Mouse (Mus musculus) layer of hippocampus, adult 2 months (tissue): ENCODE measurements around the gene Ovgp1. TPM values are rescaled to one million over a fixed set of nuclear protein-coding genes. Genes with fewer than 3 reads are reported as not detected.

ENCODE experiments used
- DNase-seq, 2 experiments: peaks; one replicate each; pipeline ENCODE4 v3.0.0; 2022; ENCODE audit warnings: low spot score in 2 of 2
- H3K27ac ChIP-seq: fragments of 200-600 bp; 2 replicates; pipeline ENCODE4 v1.8.1; 2022
- H3K4me3 ChIP-seq: fragments of 200-600 bp; 2 replicates; pipeline ENCODE4 v1.8.1; 2022; ENCODE audit warnings: mild to moderate bottlenecking
- CTCF ChIP-seq: fragments of 200-600 bp; conservative IDR thresholded peaks from 2 replicates; pipeline ENCODE4 v1.8.1; 2022; ENCODE audit warnings: antibody characterized with exemption, mild to moderate bottlenecking, moderate library complexity
- long read RNA-seq, 2 experiments: library from polyadenylated mRNA; stranded (forward); transcript quantifications; one replicate each; pipeline ENCODE4 v2.0.0; 2021; ENCODE audit warnings: borderline mapping rate in 2 of 2
- total RNA-seq, 2 experiments: library from RNA; stranded (reverse); gene quantifications; 2 replicates each; pipeline ENCODE4 v1.2.3; 2021

The Ovgp1 gene
- total RNA-seq: 1 to 10 TPM; 2.4 to 3.7 TPM
- long read RNA-seq, experiment 1, partial matches to known transcripts: 2 of 5 reads
- long read RNA-seq, experiment 1, other reads (novel, unspliced or antisense): 3 of 5 reads
- long read RNA-seq, experiment 2: 0 reads

DNA sequence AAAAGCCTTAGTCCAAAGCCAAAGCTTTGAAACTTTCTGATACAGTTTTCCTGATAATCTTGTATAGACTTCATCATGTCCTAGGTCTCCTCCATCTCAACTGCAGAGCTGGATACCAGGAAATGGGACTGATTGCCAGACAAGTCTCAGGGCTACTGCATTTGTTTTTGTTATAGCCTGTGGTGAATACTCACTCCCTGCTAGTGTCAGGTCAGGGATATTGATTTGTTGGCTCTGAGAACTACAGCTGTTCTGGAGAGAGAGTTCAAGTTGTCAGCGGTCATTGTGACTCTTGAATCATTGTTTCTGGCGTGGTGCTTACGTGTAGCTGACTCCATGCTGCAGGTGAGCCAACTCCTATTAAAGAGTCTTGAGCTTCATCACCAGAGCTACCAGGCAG, at the start of gene Ovgp1:
TSS of gene Ovgp1 (plus strand) at position 301 of the 400 bp plus-strand sequence.
- no peak for DNase-seq
- Histone ChIP-seq H3K27ac (no peak within 1 kb of the TSS), H3K4me3 (no peak within 1 kb of the TSS)
- TF ChIP-seq CTCF: no peak

- TF ChIP-seq CTCF: no peak
- H3K27ac ChIP-seq: no peak overlapping the region
- H3K4me3 ChIP-seq: no peak overlapping the region
- DNase-seq: no peak
Measured at GRCm38 (mm10) chr3:105924616-105925015, 48.9 kb upstream of the Ovgp1 start.

GRCm38 (mm10) chr3:105927561-105928194, 45.8 kb upstream of the Ovgp1 start:
- Histone ChIP-seq H3K4me3 (no peak overlapping the region), H3K27ac (no peak overlapping the region)
- no peak for TF ChIP-seq CTCF
- DNase-seq: no peak

DNA sequence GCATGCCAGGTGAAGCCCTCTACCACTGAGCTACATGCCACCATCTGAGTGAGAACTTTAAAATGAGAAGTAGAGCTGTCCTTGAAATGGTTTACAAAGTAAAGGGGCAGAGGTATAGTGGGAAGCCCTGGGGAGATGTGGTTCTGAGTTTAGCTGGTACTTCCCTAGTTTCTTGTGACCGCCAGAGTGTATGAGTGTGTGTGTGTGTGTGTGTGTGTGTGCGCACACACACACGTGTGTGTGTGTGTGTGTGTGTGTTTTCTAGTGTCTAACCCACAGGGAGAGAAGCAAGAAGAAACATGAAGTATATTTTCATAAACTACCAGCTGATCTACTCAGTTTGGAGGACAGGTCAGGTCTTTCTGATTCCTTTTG, 45.3 kb upstream of the Ovgp1 start:
- no peak for DNase-seq
- TF ChIP-seq CTCF: no peak
- H3K27ac ChIP-seq: no peak overlapping the region
- H3K4me3 ChIP-seq: no peak overlapping the region

GRCm38 (mm10) chr3:105928781-105929180, 44.7 kb upstream of the Ovgp1 start:
- TF ChIP-seq CTCF: no peak
- Histone ChIP-seq H3K4me3 (no peak overlapping the region), H3K27ac (no peak overlapping the region)
- no peak for DNase-seq

DNA sequence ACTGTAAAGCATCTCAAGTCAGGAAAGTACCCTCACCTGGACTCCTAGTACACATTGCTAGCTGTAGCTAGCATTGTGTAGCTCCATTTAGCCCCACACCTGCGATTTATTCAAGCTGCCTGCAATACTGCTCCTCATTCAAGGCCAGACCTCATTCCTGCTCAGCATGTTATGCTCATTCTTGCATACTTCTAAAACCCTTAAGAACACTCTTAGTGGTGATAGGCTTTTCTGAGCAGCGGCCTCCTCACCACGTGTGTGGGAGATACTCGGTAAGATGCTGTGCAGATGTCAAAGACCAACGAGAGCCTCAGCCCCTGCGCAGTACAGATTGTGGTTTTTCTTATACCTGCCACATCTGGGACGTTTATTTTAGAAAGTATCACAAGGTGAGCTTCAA, 43.7 kb upstream of the Ovgp1 start:
- no peak for TF ChIP-seq CTCF
- Histone ChIP-seq H3K4me3 (no peak overlapping the region), H3K27ac (no peak overlapping the region)
- DNase-seq: no peak

DNA sequence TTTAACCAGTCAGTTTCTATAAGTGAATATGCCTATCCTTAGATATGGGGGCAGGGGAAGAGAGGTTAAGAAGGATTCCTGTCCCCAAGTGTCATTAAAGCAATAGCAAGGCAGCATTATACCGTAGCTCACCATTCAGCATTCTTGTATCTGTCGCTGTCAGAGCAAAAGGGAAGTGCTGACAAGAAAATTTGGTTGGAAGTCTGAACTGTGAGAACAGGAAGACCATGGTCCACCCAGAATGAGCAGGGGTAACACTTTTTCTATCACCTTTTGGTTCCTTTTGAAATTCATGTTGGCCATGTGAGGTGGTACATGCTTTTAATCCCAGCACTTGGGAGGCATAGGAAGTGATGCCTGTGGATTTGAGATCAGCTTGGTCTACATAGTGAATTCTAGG, 42.4 kb upstream of the Ovgp1 start:
- H3K4me3 ChIP-seq: no peak overlapping the region
- no peak for TF ChIP-seq CTCF
- no peak for DNase-seq
- no peak overlapping the region for H3K27ac ChIP-seq

GRCm38 (mm10) chr3:105932240-105933071, 41.1 kb upstream of the Ovgp1 start, which contains the start of gene I830077J02Rik:
Gene I830077J02Rik, minus strand, starts transcription at chr3:105932664.
- no peak for TF ChIP-seq CTCF
- Histone ChIP-seq H3K4me3 (no peak within 1 kb of the TSS), H3K27ac (peak within 1 kb of the TSS; percentile 36; the same call in 1 of the 2 replicates)
- no peak for DNase-seq

GRCm38 (mm10) chr3:105933926-105934325, 39.6 kb upstream of the Ovgp1 start:
- no peak overlapping the region for H3K4me3 ChIP-seq
- TF ChIP-seq CTCF: no peak
- no peak for DNase-seq
- H3K27ac ChIP-seq: no peak overlapping the region

- DNase-seq: no peak
- no peak for TF ChIP-seq CTCF
- Histone ChIP-seq H3K4me3 (no peak overlapping the region), H3K27ac (no peak overlapping the region)
Measured at GRCm38 (mm10) chr3:105935033-105935432, 38.5 kb upstream of the Ovgp1 start.

DNA sequence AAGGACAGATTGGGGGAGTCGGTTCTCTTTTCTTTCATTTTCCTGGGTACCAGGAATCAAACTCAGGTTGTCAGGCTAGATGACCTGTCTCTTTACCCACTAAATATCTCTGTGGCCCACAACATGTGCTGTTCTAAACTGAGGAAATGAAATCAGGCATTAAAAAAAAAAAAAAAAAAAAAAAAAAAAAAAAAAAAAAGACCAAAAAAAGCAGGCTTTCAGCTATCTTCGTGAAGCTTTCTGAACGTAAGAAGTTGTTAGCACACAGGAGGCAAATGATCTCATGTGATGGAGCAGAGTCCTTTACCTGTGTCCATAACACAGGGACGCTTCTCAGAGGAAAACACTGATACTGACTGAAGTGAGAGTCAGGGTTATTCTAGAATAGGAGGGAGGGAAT, 37.4 kb upstream of the Ovgp1 start:
- Histone ChIP-seq H3K4me3 (no peak overlapping the region), H3K27ac (no peak overlapping the region)
- no peak for TF ChIP-seq CTCF
- no peak for DNase-seq

DNA sequence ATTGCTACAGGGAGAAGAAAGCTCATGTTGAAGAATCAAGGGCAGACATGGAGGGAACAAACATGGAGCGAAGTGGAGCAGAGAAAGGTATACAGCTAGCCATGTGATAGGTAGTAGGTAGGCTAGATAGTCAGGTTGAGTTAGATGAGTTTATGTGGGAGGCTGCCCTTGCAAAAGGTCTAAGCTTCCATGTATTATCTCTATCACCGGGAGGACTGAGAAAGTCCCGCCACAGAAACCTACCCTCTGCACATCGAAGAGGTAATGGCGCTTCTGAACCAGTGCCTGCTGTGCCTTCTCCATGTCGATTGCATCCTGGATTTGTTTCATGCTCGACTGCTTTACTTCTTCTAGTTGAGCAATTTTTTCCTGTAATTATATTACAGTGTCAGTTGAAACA, 22.2 kb upstream of the Ovgp1 start:
- no peak overlapping the region for H3K4me3 ChIP-seq
- no peak for TF ChIP-seq CTCF
- no peak for DNase-seq
- no peak overlapping the region for H3K27ac ChIP-seq

GRCm38 (mm10) chr3:105957235-105957634, 16.3 kb upstream of the Ovgp1 start:
- TF ChIP-seq CTCF: peak; percentile 59
- no peak for DNase-seq
- H3K4me3 ChIP-seq: peak overlapping the region; percentile 91; the same call in 1 of the 2 replicates

More at GRCm38 (mm10) chr3:105957235-105957634, 16.3 kb upstream of the Ovgp1 start:
- H3K27ac ChIP-seq: no peak overlapping the region
